Mouse (Mus musculus): ENCODE measurements at regions not wholly inside any gene's neighbourhood (a gene's known extent, or its start where the extent isn't known, plus 50 kb on each side); places are given as distances from the start of the nearest gene placed in this dataset.

DNA sequence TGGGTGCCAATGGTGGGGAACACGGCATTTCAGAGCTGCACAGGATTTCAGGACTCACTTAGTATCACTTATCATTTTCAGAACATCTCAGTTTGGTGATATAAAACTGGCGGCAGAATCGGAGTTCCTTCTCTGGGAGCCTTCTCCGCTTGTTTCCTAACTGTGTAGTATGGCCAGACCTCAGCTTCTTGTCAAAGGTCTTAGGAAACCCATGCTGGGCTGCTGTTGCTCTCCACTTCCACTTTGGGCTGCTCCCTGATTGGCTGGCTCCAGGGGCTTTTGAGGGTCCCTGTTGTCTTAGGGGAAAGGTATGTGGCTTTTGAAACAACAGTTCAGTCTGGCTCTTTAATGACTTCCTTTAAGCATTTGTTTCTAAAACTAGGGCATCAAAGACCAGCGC, 170.0 kb upstream of the Cxcr4 start:
- no peak for TF ChIP-seq POLR2A (IDR thresholded peaks at IDR 0.05; ENCODE audit: insufficient read depth, low read depth, low read length)
- TF ChIP-seq CTCF (IDR thresholded peaks at IDR 0.05; ENCODE audit: insufficient read depth, low read depth, low read length) = no peak
